Mouse (Mus musculus): ENCODE results near the gene Erf. TPM values are rescaled to one million over a fixed set of nuclear protein-coding genes. Genes with fewer than 3 reads are reported as not detected.

The Erf gene
- polyA plus RNA-seq (2014; fragmentation: Nextera tagmentation; extraction: Ambion mirVana) = 14.6 and 17.5 TPM in 2 replicates

DNA sequence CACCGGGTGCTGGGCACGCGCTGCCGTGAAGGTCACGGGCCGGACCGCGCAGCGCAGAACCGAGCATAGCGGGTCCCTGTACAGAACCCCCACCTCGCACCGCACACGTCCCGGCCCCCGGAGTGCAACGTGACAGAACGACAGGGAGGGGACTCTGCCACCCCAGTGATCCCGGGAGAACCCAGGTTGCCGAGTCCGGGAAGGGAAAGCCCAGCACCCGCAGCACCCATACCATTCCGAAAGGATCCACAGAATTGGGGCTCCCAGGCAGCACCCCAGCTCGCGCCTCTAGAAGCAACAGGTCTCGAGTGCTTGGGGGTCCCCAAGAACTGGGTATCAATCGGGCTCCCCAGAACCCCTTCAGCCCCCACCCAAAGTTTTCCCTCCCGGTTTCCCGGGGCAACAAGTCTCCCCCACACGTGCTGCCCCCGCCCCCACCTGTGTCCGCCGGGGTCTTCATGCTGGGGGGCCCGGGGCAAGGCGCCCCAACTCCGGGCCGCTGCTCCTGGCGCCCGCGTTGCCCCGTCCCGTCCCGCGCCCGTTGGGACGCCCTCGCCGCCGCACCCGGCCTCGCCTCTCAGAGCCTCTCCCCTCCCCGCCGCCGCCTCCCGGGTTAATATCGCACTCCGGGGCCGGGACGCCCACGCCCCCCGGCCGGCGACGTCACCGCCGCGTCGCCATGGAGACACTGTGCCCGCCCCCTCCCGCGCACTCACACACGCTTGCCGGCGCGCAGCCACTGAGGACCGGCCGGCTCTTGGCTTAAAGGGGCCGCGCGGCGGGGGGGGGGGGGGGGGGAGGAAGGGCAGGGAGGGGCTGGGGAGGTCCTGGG, at the start of gene Erf:
Erf (minus strand) TSS at position 621 of the 832 bp plus-strand sequence.
- Histone ChIP-seq H3K27ac (ENCODE audit: low read depth, low read length) (peak within 1 kb of the TSS; percentile 93), H3K4me2 (ENCODE audit: low read depth, low read length, severe bottlenecking) (peak within 1 kb of the TSS; percentile 76), H3K4me1 (replicated peaks; ENCODE audit: control insufficient read depth, insufficient read depth, low read length) (peaks cover 34% of the 10 kb centered on the region), H3K36me3 (ENCODE audit: control insufficient read depth, insufficient read depth, low read length) (peaks cover under 1% of the 10 kb centered on the region), H3K4me3 (ENCODE audit: low read depth, low read length) (peak within 1 kb of the TSS; percentile 68), H3K9ac (ENCODE audit: low read length) (peak within 1 kb of the TSS; percentile 91), H3K9me3 (ENCODE audit: control insufficient read depth, low read length) (no peaks in the 10 kb centered on the region), H3K27me3 (ENCODE audit: control insufficient read depth, insufficient read depth, low read length) (no peaks in the 10 kb centered on the region)
- under 1% methylated on average over 70 of the region's 81 CpGs for WGBS
- DNase-seq (ENCODE audit: low spot score) (peak; percentile 98), ATAC-seq (replicated peaks; ENCODE audit: low FRiP score) (peak; percentile 80)

DNA sequence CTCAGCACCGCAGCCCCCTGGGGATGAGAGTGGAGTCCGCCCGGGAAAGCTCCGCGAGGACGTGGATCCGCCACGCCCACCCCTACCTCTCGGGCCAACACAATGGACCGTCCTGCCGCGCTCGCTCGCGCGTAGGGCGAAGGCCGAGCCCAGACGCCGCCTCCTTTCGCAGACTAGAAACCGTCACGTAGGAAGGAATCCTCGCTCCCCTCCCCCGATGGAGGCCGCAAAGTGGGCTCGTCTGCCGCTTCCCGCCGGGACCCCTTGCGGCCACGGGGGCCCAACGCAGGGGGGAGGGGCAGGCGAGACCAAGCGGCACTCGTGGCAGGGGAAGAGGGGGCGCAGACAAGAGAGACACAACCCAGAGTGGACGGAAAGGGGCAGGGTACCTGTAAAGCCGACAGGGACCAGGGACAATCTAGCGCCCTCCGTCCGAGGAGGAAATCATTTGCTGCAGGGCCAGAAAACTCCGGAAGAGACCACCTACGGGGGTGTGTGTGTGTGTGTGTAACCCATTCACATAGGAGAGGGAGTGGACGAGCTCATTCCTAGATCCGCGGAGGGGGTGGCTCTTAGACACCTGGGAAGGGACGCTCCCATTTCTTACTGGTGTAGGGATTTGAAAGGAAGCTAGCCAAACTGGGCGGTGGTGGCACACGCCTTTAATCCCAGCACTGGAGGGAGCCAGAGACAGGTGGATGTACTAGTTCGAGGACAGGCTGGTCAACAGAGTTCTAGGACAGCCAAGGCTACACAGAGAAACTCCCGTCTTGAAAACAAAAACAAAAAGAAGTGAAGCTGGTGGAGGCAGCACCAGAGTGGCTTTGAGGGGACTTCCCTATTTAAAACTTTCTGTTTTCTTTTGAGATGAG, 47.1 kb upstream of the Erf start, which contains the start of gene Pafah1b3:
Pafah1b3 (minus strand) TSS at position 533 of the 872 bp plus-strand sequence.
- ATAC-seq (replicated peaks; ENCODE audit: low FRiP score) = peak; percentile 92
- peaks cover 8% of the 10 kb centered on the region; the same call in 1 of the 2 replicates for H3K4me1 ChIP-seq (replicated peaks; ENCODE audit: control insufficient read depth, insufficient read depth, low read length)

DNA sequence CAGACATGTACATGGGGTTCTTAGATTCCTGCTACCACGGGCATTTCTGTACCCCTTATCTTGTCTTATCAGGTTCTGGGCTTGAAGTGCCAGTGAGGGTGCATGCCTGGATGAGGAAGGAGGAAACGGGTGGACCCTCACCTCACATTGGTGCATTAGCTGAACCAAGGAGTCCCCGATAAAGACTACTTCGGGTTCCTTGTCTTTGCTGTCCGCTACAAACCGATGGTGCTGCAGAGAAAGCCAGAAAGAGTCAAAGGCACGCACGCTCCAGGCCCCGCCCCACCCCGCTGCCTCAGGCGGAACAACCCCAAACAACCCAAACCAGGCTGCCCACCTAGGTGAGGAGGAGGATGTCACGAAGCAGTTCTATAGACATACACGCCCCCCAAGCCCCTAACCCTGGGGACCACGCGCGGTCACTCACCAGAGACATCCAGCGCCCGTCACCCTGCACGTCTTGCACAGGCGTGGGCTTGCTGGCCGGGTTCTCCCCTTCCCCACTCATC, 46.4 kb upstream of the Erf start:
- peak; percentile 36 for ATAC-seq (replicated peaks; ENCODE audit: low FRiP score)
- H3K4me2 ChIP-seq (ENCODE audit: low read depth, low read length, severe bottlenecking) = peak overlapping the region; percentile 71
- H3K9me3 ChIP-seq (ENCODE audit: control insufficient read depth, low read length) = no peaks in the 10 kb centered on the region
- peak overlapping the region; percentile 79 for H3K9ac ChIP-seq (ENCODE audit: low read length)
- H3K27me3 ChIP-seq (ENCODE audit: control insufficient read depth, insufficient read depth, low read length) = no peaks in the 10 kb centered on the region
- H3K4me1 ChIP-seq (replicated peaks; ENCODE audit: control insufficient read depth, insufficient read depth, low read length) = peaks cover 8% of the 10 kb centered on the region; the same call in 1 of the 2 replicates
- peak overlapping the region; percentile 91 for H3K27ac ChIP-seq (ENCODE audit: low read depth, low read length)
- 2% methylated on average over 21 of the region's 21 CpGs for WGBS
- H3K36me3 ChIP-seq (ENCODE audit: control insufficient read depth, insufficient read depth, low read length) = peaks cover 13% of the 10 kb centered on the region
- peak overlapping the region; percentile 77 for H3K4me3 ChIP-seq (ENCODE audit: low read depth, low read length)
- no peak for DNase-seq (ENCODE audit: low spot score)

More for the DNA sequence above, 47.1 kb upstream of the Erf start, which contains the start of gene Pafah1b3:
- Histone ChIP-seq H3K4me2 (ENCODE audit: low read depth, low read length, severe bottlenecking) (peak within 1 kb of the TSS; percentile 71), H3K4me3 (ENCODE audit: low read depth, low read length) (peak within 1 kb of the TSS; percentile 77), H3K27ac (ENCODE audit: low read depth, low read length) (peak within 1 kb of the TSS; percentile 91), H3K9ac (ENCODE audit: low read length) (peak within 1 kb of the TSS; percentile 79), H3K27me3 (ENCODE audit: control insufficient read depth, insufficient read depth, low read length) (no peaks in the 10 kb centered on the region), H3K36me3 (ENCODE audit: control insufficient read depth, insufficient read depth, low read length) (peaks cover 7% of the 10 kb centered on the region), H3K9me3 (ENCODE audit: control insufficient read depth, low read length) (no peaks in the 10 kb centered on the region)
- under 1% methylated on average over 52 of the region's 52 CpGs for WGBS
- peak; percentile 92 for DNase-seq (ENCODE audit: low spot score)

DNA sequence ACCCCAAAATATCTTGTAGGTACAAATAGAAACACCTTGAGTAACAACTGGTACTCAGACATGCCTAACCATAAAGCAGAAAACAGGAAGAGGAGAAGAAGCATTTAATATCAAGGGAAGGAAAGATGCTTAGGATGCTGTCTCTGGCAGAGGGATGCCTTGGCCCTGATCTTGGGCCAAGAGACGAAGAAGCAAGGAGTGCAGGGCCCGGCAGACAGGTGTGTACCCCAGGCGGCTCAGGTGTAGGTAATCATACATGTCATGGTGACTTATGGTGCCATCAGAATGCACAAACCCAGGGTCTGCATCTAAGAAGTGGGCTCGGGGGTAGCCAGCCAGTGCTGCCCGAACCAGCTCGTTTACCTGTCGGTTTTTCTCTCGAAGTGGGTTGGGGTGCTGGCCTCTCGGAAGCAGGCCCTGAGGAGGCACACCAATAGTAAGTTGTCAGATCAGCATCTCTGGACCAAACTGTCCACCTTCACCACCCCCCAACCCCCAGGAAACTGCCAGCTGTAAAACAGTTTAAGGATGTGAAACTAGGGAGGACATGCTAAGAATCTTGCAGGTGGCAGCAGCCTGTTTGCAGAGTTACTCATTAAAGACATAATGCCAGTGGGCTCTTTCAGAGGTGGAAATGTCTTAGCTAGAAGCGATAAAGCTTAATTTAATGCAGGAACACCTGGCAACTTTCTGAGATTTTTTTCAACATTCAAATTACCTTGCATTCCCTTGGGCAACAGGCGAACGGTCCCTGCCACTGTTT, 44.6 kb upstream of the Erf start:
- Histone ChIP-seq H3K9me3 (ENCODE audit: control insufficient read depth, low read length) (no peaks in the 10 kb centered on the region), H3K27ac (ENCODE audit: low read depth, low read length) (no peak overlapping the region), H3K4me1 (replicated peaks; ENCODE audit: control insufficient read depth, insufficient read depth, low read length) (peaks cover 9% of the 10 kb centered on the region; the same call in 1 of the 2 replicates), H3K9ac (ENCODE audit: low read length) (no peak overlapping the region), H3K4me2 (ENCODE audit: low read depth, low read length, severe bottlenecking) (no peak overlapping the region), H3K36me3 (ENCODE audit: control insufficient read depth, insufficient read depth, low read length) (peaks cover 14% of the 10 kb centered on the region), H3K4me3 (ENCODE audit: low read depth, low read length) (no peak overlapping the region), H3K27me3 (ENCODE audit: control insufficient read depth, insufficient read depth, low read length) (no peaks in the 10 kb centered on the region)
- DNase-seq (ENCODE audit: low spot score) (no peak), ATAC-seq (replicated peaks; ENCODE audit: low FRiP score) (no peak)
- WGBS = 92% methylated on average over 12 of the region's 12 CpGs

DNA sequence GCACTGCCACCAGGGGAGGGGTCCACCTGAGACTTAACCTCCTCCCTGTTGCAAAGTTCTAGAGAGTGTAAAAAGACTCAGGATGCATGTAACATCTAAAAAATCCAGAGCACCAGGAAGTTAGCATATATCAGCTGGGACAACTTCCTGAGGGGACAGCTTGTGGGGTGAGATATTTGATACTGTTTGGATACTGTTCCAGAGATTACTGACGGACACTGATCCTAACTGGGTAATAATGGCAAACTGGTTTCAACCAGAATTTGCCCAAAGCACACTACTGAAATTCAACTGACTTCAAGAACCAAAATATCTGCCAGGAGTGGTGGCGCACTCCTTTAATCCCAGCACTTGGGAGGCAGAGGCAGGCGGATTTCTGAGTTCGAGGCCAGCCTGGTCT, 43.9 kb upstream of the Erf start:
- no peak overlapping the region for H3K4me2 ChIP-seq (ENCODE audit: low read depth, low read length, severe bottlenecking)
- no peak for ATAC-seq (replicated peaks; ENCODE audit: low FRiP score)
- H3K4me1 ChIP-seq (replicated peaks; ENCODE audit: control insufficient read depth, insufficient read depth, low read length) = peaks cover 9% of the 10 kb centered on the region; the same call in 1 of the 2 replicates
- peaks cover 20% of the 10 kb centered on the region for H3K36me3 ChIP-seq (ENCODE audit: control insufficient read depth, insufficient read depth, low read length)
- no peak overlapping the region for H3K27ac ChIP-seq (ENCODE audit: low read depth, low read length)
- H3K9me3 ChIP-seq (ENCODE audit: control insufficient read depth, low read length) = no peaks in the 10 kb centered on the region; the same call in 1 of the 2 replicates
- H3K4me3 ChIP-seq (ENCODE audit: low read depth, low read length) = no peak overlapping the region
- no peak for DNase-seq (ENCODE audit: low spot score)
- WGBS = 90% methylated on average over 4 of the region's 4 CpGs
- H3K9ac ChIP-seq (ENCODE audit: low read length) = no peak overlapping the region
- no peaks in the 10 kb centered on the region for H3K27me3 ChIP-seq (ENCODE audit: control insufficient read depth, insufficient read depth, low read length)

DNA sequence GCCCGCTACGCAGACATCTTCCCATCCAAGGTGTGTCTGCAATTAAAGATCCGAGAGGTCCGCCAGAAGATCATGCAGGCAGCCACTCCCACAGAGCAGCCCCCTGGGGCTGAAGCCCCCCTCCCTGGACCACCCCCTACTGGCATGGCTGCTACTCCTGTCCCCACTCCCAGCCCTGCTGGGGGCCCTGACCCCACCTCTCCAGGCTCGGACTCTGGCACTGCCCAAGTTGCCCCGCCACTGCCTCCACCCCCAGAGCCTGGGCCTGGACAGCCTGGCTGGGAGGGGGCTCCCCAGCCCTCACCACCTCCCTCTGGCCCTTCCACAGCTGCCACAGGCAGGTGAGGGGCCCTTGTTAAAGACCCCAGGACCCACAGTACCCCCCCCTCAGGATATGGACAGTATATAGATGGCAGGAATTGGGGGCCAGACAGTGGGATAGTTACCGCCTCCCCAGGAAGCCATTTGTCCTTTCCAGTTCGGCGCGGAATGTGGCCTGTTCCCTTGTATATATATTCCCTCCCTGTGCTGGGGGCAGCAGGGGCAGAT, 42.7 kb upstream of the Erf start:
- WGBS = 81% methylated on average over 10 of the region's 10 CpGs
- ATAC-seq (replicated peaks; ENCODE audit: low FRiP score) = no peak
- DNase-seq (ENCODE audit: low spot score) = no peak
- H3K9me3 ChIP-seq (ENCODE audit: control insufficient read depth, low read length) = no peaks in the 10 kb centered on the region; the same call in 1 of the 2 replicates
- H3K36me3 ChIP-seq (ENCODE audit: control insufficient read depth, insufficient read depth, low read length) = peaks cover 30% of the 10 kb centered on the region
- H3K4me3 ChIP-seq (ENCODE audit: low read depth, low read length) = no peak overlapping the region
- no peaks in the 10 kb centered on the region for H3K27me3 ChIP-seq (ENCODE audit: control insufficient read depth, insufficient read depth, low read length)
- H3K4me1 ChIP-seq (replicated peaks; ENCODE audit: control insufficient read depth, insufficient read depth, low read length) = peaks cover 9% of the 10 kb centered on the region; the same call in 1 of the 2 replicates
- no peak overlapping the region for H3K4me2 ChIP-seq (ENCODE audit: low read depth, low read length, severe bottlenecking)
- no peak overlapping the region for H3K27ac ChIP-seq (ENCODE audit: low read depth, low read length)
- no peak overlapping the region for H3K9ac ChIP-seq (ENCODE audit: low read length)

DNA sequence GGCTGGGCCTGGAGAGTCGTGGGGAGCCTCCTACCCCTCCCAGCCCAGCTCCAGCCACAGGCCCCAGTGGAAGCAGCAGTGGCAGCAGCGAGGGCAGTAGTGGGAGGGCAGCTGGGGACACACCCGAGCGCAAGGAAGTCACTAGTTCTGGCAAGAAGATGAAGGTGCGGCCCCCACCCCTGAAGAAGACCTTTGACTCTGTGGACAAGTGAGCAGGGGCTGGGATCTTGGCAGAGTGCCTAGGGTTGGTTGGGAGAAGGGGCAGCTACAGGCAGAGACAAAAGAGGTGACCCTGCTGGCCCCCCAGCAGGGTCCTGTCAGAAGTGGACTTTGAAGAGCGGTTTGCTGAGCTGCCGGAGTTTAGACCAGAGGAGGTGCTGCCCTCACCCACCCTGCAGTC, 41.5 kb upstream of the Erf start:
- H3K4me2 ChIP-seq (ENCODE audit: low read depth, low read length, severe bottlenecking) = no peak overlapping the region
- ATAC-seq (replicated peaks; ENCODE audit: low FRiP score) (no peak), DNase-seq (ENCODE audit: low spot score) (no peak)
- H3K27me3 ChIP-seq (ENCODE audit: control insufficient read depth, insufficient read depth, low read length) = no peaks in the 10 kb centered on the region
- no peak overlapping the region for H3K27ac ChIP-seq (ENCODE audit: low read depth, low read length)
- no peak overlapping the region; the same call in 1 of the 2 replicates for H3K9ac ChIP-seq (ENCODE audit: low read length)
- peaks cover 5% of the 10 kb centered on the region; the same call in 1 of the 2 replicates for H3K4me1 ChIP-seq (replicated peaks; ENCODE audit: control insufficient read depth, insufficient read depth, low read length)
- peaks cover 37% of the 10 kb centered on the region for H3K36me3 ChIP-seq (ENCODE audit: control insufficient read depth, insufficient read depth, low read length)
- no peak overlapping the region for H3K4me3 ChIP-seq (ENCODE audit: low read depth, low read length)
- H3K9me3 ChIP-seq (ENCODE audit: control insufficient read depth, low read length) = no peaks in the 10 kb centered on the region; the same call in 1 of the 2 replicates
- 74% methylated on average over 7 of the region's 7 CpGs for WGBS

Measured in forebrain, embryonic 11.5 days (tissue).